Mouse (Mus musculus): Measurements from ENCODE around the gene Olfr1489. TPM values are rescaled to one million over a fixed set of nuclear protein-coding genes. Genes with fewer than 3 reads are reported as not detected.
"Not testable (repeated sequence)": the region's sequence is repeated elsewhere in the genome, so short reads cannot be mapped to it uniquely, and the experiment has no call there.

Gene Olfr1489
- not detected for total RNA-seq (2021)

- no peak for DNase-seq (ENCODE audit: low spot score in 2 of 2)
- intact Hi-C loops (cut with DNase I), result no loop called here
Measured at GRCm38 (mm10) chr19:13631321-13631720, at the start of gene Olfr1489. Olfr1489 (plus strand) TSS chr19:13631621.

- intact Hi-C loops (cut with DNase I), result no loop called here
- DNase-seq (ENCODE audit: low spot score in 2 of 2), result no peak
Measured at GRCm38 (mm10) chr19:13583211-13583610, 48.2 kb upstream of the Olfr1489 start, which contains the start of gene Olfr1484. Olfr1484 (plus strand) TSS chr19:13583511.

- DNase-seq (ENCODE audit: low spot score in 2 of 2); intact Hi-C loops (cut with DNase I): not testable (repeated sequence)
Measured at GRCm38 (mm10) chr19:13617075-13617474, 14.3 kb upstream of the Olfr1489 start, which contains the start of gene Olfr1487. Olfr1487 (plus strand) TSS chr19:13617375.

GRCm38 (mm10) chr19:13650791-13651190 is 19.4 kb downstream of the Olfr1489 start, which contains the start of gene Olfr1490:
Olfr1490 (plus strand) TSS chr19:13651091.
- no peak for DNase-seq (ENCODE audit: low spot score in 2 of 2)
- intact Hi-C loops (cut with DNase I), result no loop called here

Small RNA genes lying within 50 kb of the gene (microRNA-seq; reads per million reads assigned to microRNA genes)
- gene Gm22323 (not detected), gene Gm23931 (not detected)

Other genes with a start within 250 kb of the Olfr1489 start
- gene Olfr1469, start 223.8 kb upstream of the Olfr1489 start, total RNA-seq (2021), result not detected
- not detected for gene Olfr1471, start 188.2 kb upstream of the Olfr1489 start, total RNA-seq (2021)
- not detected for gene Olfr1472, start 175.5 kb upstream of the Olfr1489 start, total RNA-seq (2021)
- gene Olfr1474, start 162.1 kb upstream of the Olfr1489 start, total RNA-seq (2021), result not detected
- gene Olfr1475, start 151.4 kb upstream of the Olfr1489 start, total RNA-seq (2021), result not detected
- not detected for gene Olfr1477, start 131.1 kb upstream of the Olfr1489 start, total RNA-seq (2021)
- gene Olfr1480, start 103.7 kb upstream of the Olfr1489 start, total RNA-seq (2021), result not detected
- gene Olfr1484, start 48.1 kb upstream of the Olfr1489 start, total RNA-seq (2021), result not detected
- gene Olfr1487, start 14.2 kb upstream of the Olfr1489 start, total RNA-seq (2021), result not detected
- gene Olfr1490, start 19.5 kb downstream of the Olfr1489 start, total RNA-seq (2021), result not detected
- gene Olfr1491, start 65.6 kb downstream of the Olfr1489 start, total RNA-seq (2021), result not detected
- gene Olfr1493-ps1, start 91.7 kb downstream of the Olfr1489 start, total RNA-seq (2021), result not detected
- gene Olfr1494, start 108.1 kb downstream of the Olfr1489 start, total RNA-seq (2021), result not detected
- gene Olfr1495, start 133.0 kb downstream of the Olfr1489 start, total RNA-seq (2021), result not detected
- gene Olfr1496, start 146.3 kb downstream of the Olfr1489 start, total RNA-seq (2021), result not detected
- gene Olfr1497, start 166.6 kb downstream of the Olfr1489 start, total RNA-seq (2021), result not detected
- not detected for gene Olfr1499, start 187.8 kb downstream of the Olfr1489 start, total RNA-seq (2021)
- not detected for gene Olfr1500, start 198.9 kb downstream of the Olfr1489 start, total RNA-seq (2021)
- gene Olfr1501, start 219.1 kb downstream of the Olfr1489 start, total RNA-seq (2021), result not detected
- not detected for gene Olfr1502, start 230.2 kb downstream of the Olfr1489 start, total RNA-seq (2021)

All from left cerebral cortex, postnatal 36 days (tissue).